Mouse (Mus musculus) cerebellum, adult 2 months (tissue): ENCODE results near the gene Pacs2.

Experiments
- CTCF ChIP-seq: fragments of 200-500 bp; IDR thresholded peaks from 2 replicates; pipeline ENCODE4 v1.5.1; 2011; ENCODE audit warnings: low read depth, mild to moderate bottlenecking, control low read depth, low read length, moderate library complexity, borderline replicate concordance; ENCODE audit not compliant: insufficient read depth
- POLR2A ChIP-seq: fragments of 200-500 bp; IDR thresholded peaks from 2 replicates; pipeline ENCODE4 v1.6.1; 2011; ENCODE audit warnings: low read length, control low read depth, borderline replicate concordance; ENCODE audit not compliant: insufficient read depth

DNA sequence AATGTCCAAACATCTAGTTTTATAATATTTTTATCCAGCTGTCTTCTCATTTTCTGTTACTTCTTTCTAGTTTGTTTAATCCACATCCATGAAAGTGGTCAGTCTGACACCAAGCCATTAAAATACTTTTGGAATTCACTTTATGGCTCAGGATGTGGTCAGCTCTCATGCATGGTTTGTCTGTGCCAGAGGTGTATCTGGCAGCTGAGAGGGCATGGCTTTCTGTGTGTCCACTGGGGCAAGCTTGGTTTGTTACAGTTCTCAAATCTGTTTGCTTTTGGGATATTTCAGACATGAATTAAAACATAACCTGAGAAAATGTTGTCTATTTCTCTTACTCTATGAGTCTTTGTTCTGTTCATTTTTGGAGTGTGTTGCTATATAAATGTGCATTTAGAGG lies 7.2 kb downstream of the Pacs2 start:
- TF ChIP-seq CTCF: no peak
- no peak for TF ChIP-seq POLR2A
